Mouse (Mus musculus) forebrain, embryonic 15.5 days (tissue): ENCODE measurements around the gene Asic2. TPM values are rescaled to one million over a fixed set of nuclear protein-coding genes. Genes with fewer than 3 reads are reported as not detected.

Experiments used
- ATAC-seq: fragments of 200-750 bp; cut with Nextera tagmentation; replicated peaks from 2 replicates; pipeline ENCODE4 v1.8.0; 2017; ENCODE audit warnings: mild to moderate bottlenecking, moderate TSS enrichment, moderate library complexity
- H3K27ac ChIP-seq: fragments of 300-500 bp; sonication (generic); replicated peaks from 2 replicates; pipeline ENCODE4 v1.5.1; 2015; ENCODE audit warnings: mild to moderate bottlenecking, inconsistent platforms
- H3K27me3 ChIP-seq: fragments of 300-500 bp; sonication (generic); 2 replicates; pipeline ENCODE4 v1.6.1; 2015; ENCODE audit warnings: inconsistent platforms
- H3K36me3 ChIP-seq: fragments of 300-500 bp; sonication (generic); 2 replicates; pipeline ENCODE4 v1.6.1; 2015; ENCODE audit warnings: mild to moderate bottlenecking, inconsistent platforms
- H3K4me1 ChIP-seq: fragments of 300-500 bp; sonication (generic); 2 replicates; pipeline ENCODE4 v1.6.1; 2015; ENCODE audit warnings: inconsistent platforms
- H3K4me2 ChIP-seq: fragments of 300-500 bp; sonication (generic); replicated peaks from 2 replicates; pipeline ENCODE4 v1.6.1; 2015; ENCODE audit warnings: mild to moderate bottlenecking, inconsistent platforms
- H3K4me3 ChIP-seq: fragments of 300-500 bp; sonication (generic); 2 replicates; pipeline ENCODE4 v1.5.1; 2015; ENCODE audit warnings: mild to moderate bottlenecking, inconsistent platforms
- H3K9ac ChIP-seq: fragments of 300-500 bp; sonication (generic); replicated peaks from 2 replicates; pipeline ENCODE4 v1.6.1; 2015; ENCODE audit warnings: mild to moderate bottlenecking, inconsistent platforms
- H3K9me3 ChIP-seq: fragments of 300-500 bp; sonication (generic); 2 replicates; pipeline ENCODE4 v1.6.1; 2016; ENCODE audit warnings: inconsistent platforms
- WGBS: fragments of 180-500 bp; shearing (Covaris S2); methylation state at CpG from one replicate; pipeline ENCODE4 v1.1.7; 2015; ENCODE audit warnings: mixed read lengths; 5-methylcytosine and 5-hydroxymethylcytosine counted together
- polyA plus RNA-seq: library from polyadenylated mRNA; unstranded; fragments of >200 nt; fragmentation: Nextera tagmentation; extraction: Ambion mirVana; gene quantifications from 2 replicates; pipeline ENCODE4 v1.2.1, GENCODE M21; 2015

Asic2 gene
- polyA plus RNA-seq = 5.5 and 5.6 TPM in 2 replicates

GRCm38 (mm10) chr11:81968401-81968881 is at the start of gene Asic2:
TSS of gene Asic2 (minus strand) at chr11:81968457.
- 1% methylated on average over 29 of the region's 29 CpGs for WGBS
- H3K36me3 ChIP-seq = no peaks in the 10 kb centered on the region
- peaks cover 48% of the 10 kb centered on the region for H3K4me1 ChIP-seq
- peak within 1 kb of the TSS; percentile 47 for H3K4me3 ChIP-seq
- no peaks in the 10 kb centered on the region for H3K9me3 ChIP-seq
- 0 out of 2 replicates have a peak, but pooled peaks have one; percentile 49 for ATAC-seq
- H3K27ac ChIP-seq = peak within 1 kb of the TSS; percentile 26; the same call in 1 of the 2 replicates
- H3K4me2 ChIP-seq = peak within 1 kb of the TSS; percentile 78
- H3K27me3 ChIP-seq = peaks cover 10% of the 10 kb centered on the region; the same call in 1 of the 2 replicates
- H3K9ac ChIP-seq = peak within 1 kb of the TSS; percentile 54

GRCm38 (mm10) chr11:82016181-82016780 is 48.0 kb upstream of the Asic2 start:
- 73% methylated on average over 3 of the region's 3 CpGs for WGBS
- no peaks in the 10 kb centered on the region for H3K9me3 ChIP-seq

GRCm38 (mm10) chr11:82015066-82015465 is 46.8 kb upstream of the Asic2 start:
- H3K9ac ChIP-seq = no peak overlapping the region
- H3K4me2 ChIP-seq = no peak overlapping the region
- no peak for ATAC-seq
- H3K4me3 ChIP-seq = no peak overlapping the region
- no peaks in the 10 kb centered on the region for H3K36me3 ChIP-seq
- 79% methylated on average over 2 of the region's 2 CpGs for WGBS
- H3K27ac ChIP-seq = no peak overlapping the region
- H3K4me1 ChIP-seq = no peaks in the 10 kb centered on the region
- no peaks in the 10 kb centered on the region for H3K9me3 ChIP-seq
- no peaks in the 10 kb centered on the region for H3K27me3 ChIP-seq

More at GRCm38 (mm10) chr11:82016181-82016780, 48.0 kb upstream of the Asic2 start:
- no peak overlapping the region for H3K27ac ChIP-seq
- no peaks in the 10 kb centered on the region for H3K4me1 ChIP-seq
- no peaks in the 10 kb centered on the region for H3K36me3 ChIP-seq
- no peaks in the 10 kb centered on the region for H3K27me3 ChIP-seq
- no peak for ATAC-seq
- no peak overlapping the region for H3K9ac ChIP-seq
- H3K4me2 ChIP-seq = no peak overlapping the region
- H3K4me3 ChIP-seq = no peak overlapping the region

- ATAC-seq = no peak
- 57% methylated on average over 1 of the region's 1 CpGs for WGBS
Measured at GRCm38 (mm10) chr11:82013756-82014155, 45.5 kb upstream of the Asic2 start.

GRCm38 (mm10) chr11:82011411-82012193 is 43.3 kb upstream of the Asic2 start:
- Histone ChIP-seq H3K9ac (no peak overlapping the region), H3K27me3 (no peaks in the 10 kb centered on the region), H3K4me2 (no peak overlapping the region), H3K36me3 (no peaks in the 10 kb centered on the region), H3K4me3 (no peak overlapping the region), H3K4me1 (no peaks in the 10 kb centered on the region), H3K9me3 (no peaks in the 10 kb centered on the region), H3K27ac (no peak overlapping the region)
- WGBS = 67% methylated on average over 8 of the region's 8 CpGs
- no peak for ATAC-seq

More at GRCm38 (mm10) chr11:82013756-82014155, 45.5 kb upstream of the Asic2 start:
- H3K27me3 ChIP-seq = no peaks in the 10 kb centered on the region
- H3K9ac ChIP-seq = no peak overlapping the region
- H3K4me3 ChIP-seq = no peak overlapping the region
- H3K36me3 ChIP-seq = no peaks in the 10 kb centered on the region
- no peaks in the 10 kb centered on the region for H3K4me1 ChIP-seq
- H3K9me3 ChIP-seq = no peaks in the 10 kb centered on the region
- H3K4me2 ChIP-seq = no peak overlapping the region
- H3K27ac ChIP-seq = no peak overlapping the region

- no peak overlapping the region for H3K4me2 ChIP-seq
- H3K4me1 ChIP-seq = no peaks in the 10 kb centered on the region
- no peaks in the 10 kb centered on the region for H3K27me3 ChIP-seq
- 92% methylated on average over 3 of the region's 3 CpGs for WGBS
- no peak overlapping the region for H3K4me3 ChIP-seq
- no peaks in the 10 kb centered on the region for H3K36me3 ChIP-seq
- H3K9ac ChIP-seq = no peak overlapping the region
- no peak for ATAC-seq
- no peak overlapping the region for H3K27ac ChIP-seq
- H3K9me3 ChIP-seq = no peaks in the 10 kb centered on the region
Measured at GRCm38 (mm10) chr11:82010115-82010514, 41.9 kb upstream of the Asic2 start.

- H3K4me1 ChIP-seq = no peaks in the 10 kb centered on the region
- H3K27me3 ChIP-seq = no peaks in the 10 kb centered on the region
- no peak overlapping the region for H3K9ac ChIP-seq
- no peaks in the 10 kb centered on the region for H3K9me3 ChIP-seq
- H3K4me3 ChIP-seq = no peak overlapping the region
- no peak for ATAC-seq
- WGBS = 55% methylated on average over 12 of the region's 12 CpGs
- H3K4me2 ChIP-seq = no peak overlapping the region
- no peak overlapping the region; the same call in 1 of the 2 replicates for H3K27ac ChIP-seq
- H3K36me3 ChIP-seq = no peaks in the 10 kb centered on the region
Measured at GRCm38 (mm10) chr11:82006796-82007423, 38.7 kb upstream of the Asic2 start.

GRCm38 (mm10) chr11:82004810-82005209 is 36.6 kb upstream of the Asic2 start:
- Histone ChIP-seq H3K36me3 (no peaks in the 10 kb centered on the region), H3K27ac (no peak overlapping the region), H3K4me3 (no peak overlapping the region), H3K9me3 (no peaks in the 10 kb centered on the region), H3K9ac (no peak overlapping the region), H3K4me2 (no peak overlapping the region), H3K4me1 (no peaks in the 10 kb centered on the region), H3K27me3 (no peaks in the 10 kb centered on the region)
- ATAC-seq = no peak
- 79% methylated on average over 2 of the region's 2 CpGs for WGBS

- 53% methylated on average over 5 of the region's 5 CpGs for WGBS
- no peaks in the 10 kb centered on the region for H3K4me1 ChIP-seq
- no peaks in the 10 kb centered on the region for H3K9me3 ChIP-seq
- H3K4me3 ChIP-seq = no peak overlapping the region
- no peaks in the 10 kb centered on the region for H3K36me3 ChIP-seq
- H3K27me3 ChIP-seq = no peaks in the 10 kb centered on the region
- no peak overlapping the region for H3K9ac ChIP-seq
- ATAC-seq = no peak
- no peak overlapping the region for H3K4me2 ChIP-seq
- no peak overlapping the region for H3K27ac ChIP-seq
Measured at GRCm38 (mm10) chr11:82000581-82000980, 32.3 kb upstream of the Asic2 start.

GRCm38 (mm10) chr11:81999469-81999868 is 31.2 kb upstream of the Asic2 start:
- Histone ChIP-seq H3K4me1 (no peaks in the 10 kb centered on the region), H3K27me3 (no peaks in the 10 kb centered on the region), H3K27ac (no peak overlapping the region), H3K9me3 (no peaks in the 10 kb centered on the region), H3K4me3 (no peak overlapping the region), H3K4me2 (no peak overlapping the region), H3K9ac (no peak overlapping the region), H3K36me3 (no peaks in the 10 kb centered on the region)
- 75% methylated on average over 4 of the region's 4 CpGs for WGBS
- ATAC-seq = no peak

GRCm38 (mm10) chr11:81998646-81999045 is 30.4 kb upstream of the Asic2 start:
- H3K4me1 ChIP-seq = no peaks in the 10 kb centered on the region
- H3K4me3 ChIP-seq = no peak overlapping the region
- 82% methylated on average over 3 of the region's 3 CpGs for WGBS
- H3K27me3 ChIP-seq = no peaks in the 10 kb centered on the region
- no peak overlapping the region for H3K4me2 ChIP-seq
- H3K36me3 ChIP-seq = no peaks in the 10 kb centered on the region
- no peak overlapping the region for H3K9ac ChIP-seq
- ATAC-seq = no peak
- H3K27ac ChIP-seq = no peak overlapping the region
- H3K9me3 ChIP-seq = no peaks in the 10 kb centered on the region

GRCm38 (mm10) chr11:81997085-81997484 is 28.8 kb upstream of the Asic2 start:
- Histone ChIP-seq H3K9me3 (no peaks in the 10 kb centered on the region), H3K9ac (no peak overlapping the region), H3K36me3 (no peaks in the 10 kb centered on the region), H3K4me3 (no peak overlapping the region), H3K27me3 (no peaks in the 10 kb centered on the region), H3K27ac (no peak overlapping the region), H3K4me1 (no peaks in the 10 kb centered on the region), H3K4me2 (no peak overlapping the region)
- no peak for ATAC-seq
- WGBS = 88% methylated on average over 5 of the region's 5 CpGs
